In the genomic region with DNA sequence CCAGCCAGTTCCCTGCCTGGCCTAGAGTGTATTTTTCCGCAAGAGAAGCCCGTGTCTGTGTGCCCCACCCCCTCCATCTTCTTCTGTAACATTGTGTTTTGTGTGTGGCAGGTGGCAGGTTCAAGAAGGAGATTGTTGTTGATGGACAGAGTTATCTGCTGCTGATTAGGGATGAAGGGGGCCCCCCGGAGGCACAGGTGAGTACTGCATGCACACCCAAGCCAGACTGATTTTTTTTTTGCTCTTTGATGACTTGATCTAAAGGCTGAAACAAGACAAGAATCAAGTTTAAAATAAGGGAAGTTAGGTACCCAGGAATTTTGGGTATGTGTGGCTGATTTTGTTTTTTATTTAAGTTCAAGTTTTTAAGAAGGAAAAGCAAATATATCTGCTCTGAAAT, we compare ENCODE assay signal across 8 mouse cellular contexts.
A peak's percentile ranks its signal among the peaks of the same experiment; 100 is the strongest.
DNase-seq lines count a peak whose midpoint lies in the region; ATAC-seq and TF ChIP-seq lines count a peak whose summit lies in the region.

No protein-coding gene starts in this region.

- H3K27ac ChIP-seq in gastrocnemius, adult 2 months = no peak overlapping the region
- H3K27ac ChIP-seq in midbrain, embryonic 10.5 days (replicated peaks) = no peak overlapping the region
- no peak overlapping the region for H3K27ac ChIP-seq in midbrain, embryonic 16.5 days (ENCODE audit: low read length)
- peak overlapping the region; percentile 10; the same call in 1 of the 2 replicates for H3K27ac ChIP-seq in midbrain, embryonic 15.5 days

- DNase-seq in gastrocnemius, adult 2 months = no peak
- DNase-seq in gastrocnemius, postnatal 25 days = no peak
- DNase-seq in midbrain, embryonic 10.5 days (ENCODE audit: low spot score) = peak; percentile 45
- no peak for DNase-seq in heart, adult 11 months
- no peak for DNase-seq in frontal cortex, postnatal 10 days (ENCODE audit: low spot score in 2 of 2)

- peaks cover 51% of the 10 kb centered on the region for H3K36me3 ChIP-seq in midbrain, embryonic 10.5 days
- H3K36me3 ChIP-seq in midbrain, embryonic 16.5 days (ENCODE audit: control insufficient read depth, insufficient read depth, low read length) = peaks cover 3% of the 10 kb centered on the region; the same call in 1 of the 2 replicates
- no peaks in the 10 kb centered on the region for H3K36me3 ChIP-seq in midbrain, embryonic 15.5 days (replicated peaks)

- H3K9me3 ChIP-seq in midbrain, embryonic 10.5 days (replicated peaks) = no peaks in the 10 kb centered on the region
- H3K9me3 ChIP-seq in midbrain, embryonic 16.5 days (replicated peaks; ENCODE audit: control insufficient read depth, low read length, poor library complexity, severe bottlenecking) = no peaks in the 10 kb centered on the region
- no peaks in the 10 kb centered on the region for H3K9me3 ChIP-seq in midbrain, embryonic 15.5 days

- ATAC-seq in midbrain, embryonic 16.5 days = no peak
- peak; percentile 34; the same call in 1 of the 2 replicates for ATAC-seq in granulocyte monocyte progenitor cell, adult 5-6 weeks (replicated peaks; ENCODE audit: poor library complexity, severe bottlenecking)
- ATAC-seq in midbrain, embryonic 15.5 days (replicated peaks) = no peak

- H3K4me3 ChIP-seq in gastrocnemius, adult 2 months = no peak overlapping the region
- no peak overlapping the region for H3K4me3 ChIP-seq in midbrain, embryonic 10.5 days
- H3K4me3 ChIP-seq in midbrain, embryonic 16.5 days (ENCODE audit: low read depth, low read length) = no peak overlapping the region
- H3K4me3 ChIP-seq in midbrain, embryonic 15.5 days = no peak overlapping the region

- H3K4me2 ChIP-seq in midbrain, embryonic 16.5 days (ENCODE audit: low read length) = no peak overlapping the region
- no peak overlapping the region for H3K4me2 ChIP-seq in midbrain, embryonic 15.5 days

- H3K9ac ChIP-seq in midbrain, embryonic 16.5 days (ENCODE audit: low read depth, low read length) = no peak overlapping the region
- no peak overlapping the region for H3K9ac ChIP-seq in midbrain, embryonic 15.5 days

- intact Hi-C loops in gastrocnemius, adult 2 months (cut with DNase I) = loop anchor here (2.0 to 5.0 kb wide), 3 partner anchors 21 to 880 kb away; no protein-coding TSS in a partner anchor

- no peaks in the 10 kb centered on the region for H3K27me3 ChIP-seq in midbrain, embryonic 10.5 days (ENCODE audit: low read depth, poor library complexity, severe bottlenecking)
- H3K27me3 ChIP-seq in midbrain, embryonic 16.5 days (ENCODE audit: control insufficient read depth, insufficient read depth, low read depth, low read length) = no peaks in the 10 kb centered on the region
- H3K27me3 ChIP-seq in midbrain, embryonic 15.5 days (replicated peaks) = no peaks in the 10 kb centered on the region

- peak; percentile 73 for TF ChIP-seq CTCF in gastrocnemius, adult 2 months (IDR thresholded peaks at IDR 0.05)

- peaks cover 10% of the 10 kb centered on the region for H3K4me1 ChIP-seq in midbrain, embryonic 10.5 days
- H3K4me1 ChIP-seq in midbrain, embryonic 16.5 days (ENCODE audit: control insufficient read depth, insufficient read depth, low read length) = no peaks in the 10 kb centered on the region
- H3K4me1 ChIP-seq in midbrain, embryonic 15.5 days = peaks cover 6% of the 10 kb centered on the region

- WGBS in midbrain, embryonic 10.5 days = 59% methylated on average over 3 of the region's 3 CpGs
- WGBS in midbrain, embryonic 16.5 days = 52% methylated on average over 3 of the region's 3 CpGs
- 57% methylated on average over 3 of the region's 3 CpGs for WGBS in midbrain, embryonic 15.5 days
